Mouse (Mus musculus): Measurements from ENCODE around the gene Eno3.

The Eno3 gene

GRCm38 (mm10) chr11:70656456-70656927 is 510 bp upstream of the Eno3 start:
- no peak for DNase-seq (ENCODE audit: extremely low spot score, low read depth, low spot score)

DNA sequence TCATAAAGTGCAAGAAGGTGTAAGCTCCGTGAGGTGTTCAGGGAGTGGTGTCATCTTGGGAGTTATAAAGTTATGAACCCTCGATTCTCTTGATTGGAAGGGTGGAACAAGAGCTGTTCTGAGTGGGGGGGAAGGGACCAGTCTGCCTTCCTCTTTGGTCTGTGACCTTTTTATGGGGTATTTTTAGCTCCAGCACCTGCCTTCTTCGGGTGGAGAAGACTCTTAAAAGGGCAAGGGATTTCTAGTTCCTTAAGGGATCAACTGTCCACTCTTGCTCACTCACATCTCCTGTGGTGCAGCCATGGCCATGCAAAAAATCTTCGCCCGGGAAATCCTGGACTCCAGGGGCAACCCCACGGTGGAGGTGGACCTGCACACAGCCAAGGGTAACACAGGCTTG is 571 bp downstream of the Eno3 start:
- no peak for DNase-seq (ENCODE audit: extremely low spot score, low read depth, low spot score)

DNA sequence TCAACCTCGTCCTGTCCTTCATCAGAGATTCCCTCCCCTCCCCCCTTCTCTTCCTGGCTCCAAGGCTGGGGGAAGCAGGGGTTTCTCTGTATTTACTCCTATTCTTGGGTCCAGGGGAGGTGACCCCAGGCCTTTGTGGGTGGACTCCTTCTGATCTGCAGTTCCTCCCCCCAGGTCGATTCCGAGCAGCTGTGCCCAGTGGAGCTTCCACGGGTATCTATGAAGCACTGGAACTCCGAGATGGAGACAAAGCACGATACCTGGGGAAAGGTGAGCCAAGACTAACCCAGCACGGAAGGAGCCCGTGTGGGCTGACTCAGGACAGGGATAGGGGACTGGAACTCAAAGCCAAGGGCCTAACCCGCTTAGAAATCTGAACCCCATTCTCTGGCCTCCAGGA is 989 bp downstream of the Eno3 start:
- DNase-seq (ENCODE audit: extremely low spot score, low read depth, low spot score) = no peak

- DNase-seq (ENCODE audit: extremely low spot score, low read depth, low spot score) = no peak
These were observed 1.5 kb downstream of the Eno3 start for GRCm38 (mm10) chr11:70658521-70658920.

- no peak for DNase-seq (ENCODE audit: extremely low spot score, low read depth, low spot score)
These were observed 1.9 kb downstream of the Eno3 start for GRCm38 (mm10) chr11:70658942-70659341.

- DNase-seq (ENCODE audit: extremely low spot score, low read depth, low spot score) = no peak
These were observed 3.6 kb downstream of the Eno3 start for GRCm38 (mm10) chr11:70660571-70660970.

GRCm38 (mm10) chr11:70663101-70663500 is 6.1 kb downstream of the Eno3 start:
- no peak for DNase-seq (ENCODE audit: extremely low spot score, low read depth, low spot score)

DNA sequence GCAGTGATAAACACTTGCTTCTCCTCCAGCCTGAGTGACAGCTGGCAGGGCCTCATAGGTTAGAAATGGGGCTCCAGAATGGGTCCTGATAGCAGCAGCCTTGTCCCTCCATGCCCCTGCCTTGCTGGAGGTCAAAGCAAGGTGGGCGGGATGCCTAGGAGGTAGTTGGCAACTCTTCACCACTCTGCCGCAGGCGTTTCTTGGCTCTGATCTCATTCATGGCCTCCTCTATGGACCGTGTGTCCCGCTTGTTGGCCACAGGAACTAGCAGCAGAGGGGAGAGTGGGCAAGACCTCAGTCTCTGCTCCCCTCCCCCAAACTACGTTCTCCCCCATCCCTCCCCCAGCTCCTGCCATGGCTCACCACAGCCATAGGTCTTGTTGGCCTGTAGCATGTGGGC is 7.0 kb downstream of the Eno3 start:
- DNase-seq (ENCODE audit: extremely low spot score, low read depth, low spot score) = no peak

- DNase-seq (ENCODE audit: extremely low spot score, low read depth, low spot score) = no peak
These were observed 7.7 kb downstream of the Eno3 start for GRCm38 (mm10) chr11:70664741-70665140.

GRCm38 (mm10) chr11:70666687-70667086 is 9.7 kb downstream of the Eno3 start:
- DNase-seq (ENCODE audit: extremely low spot score, low read depth, low spot score) = no peak

GRCm38 (mm10) chr11:70667271-70668150 is 10.5 kb downstream of the Eno3 start:
- no peak for DNase-seq (ENCODE audit: extremely low spot score, low read depth, low spot score)

DNA sequence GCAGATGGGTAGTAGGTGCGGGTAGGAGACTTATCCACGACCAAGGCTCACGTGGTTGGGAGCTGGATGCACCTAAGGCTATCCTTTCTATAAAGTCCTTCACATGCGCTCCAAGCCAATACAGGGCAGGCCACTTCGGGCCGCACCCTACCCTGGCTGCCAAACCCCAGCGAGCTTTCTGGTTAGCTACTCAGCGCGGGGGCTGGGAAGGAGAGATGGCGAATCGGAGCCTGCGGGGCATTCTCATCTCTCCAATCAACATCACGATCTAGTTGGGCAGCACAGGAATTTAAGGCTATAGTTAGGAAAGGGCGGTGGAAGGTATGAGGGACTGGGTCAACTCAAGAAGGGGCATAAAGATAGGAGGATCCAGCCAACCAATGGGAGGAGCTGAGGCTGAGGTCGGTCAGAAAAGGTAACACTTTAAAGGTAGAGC is 11.4 kb downstream of the Eno3 start:
- no peak for DNase-seq (ENCODE audit: extremely low spot score, low read depth, low spot score)

- peak; percentile 98 for DNase-seq (ENCODE audit: extremely low spot score, low read depth, low spot score)
These were observed 11.9 kb downstream of the Eno3 start, which contains the start of gene Spag7 for GRCm38 (mm10) chr11:70668771-70669505. Gene Spag7 (minus strand): TSS chr11:70669416.

- DNase-seq (ENCODE audit: extremely low spot score, low read depth, low spot score) = no peak
These were observed 12.8 kb downstream of the Eno3 start for GRCm38 (mm10) chr11:70669582-70670345.

DNA sequence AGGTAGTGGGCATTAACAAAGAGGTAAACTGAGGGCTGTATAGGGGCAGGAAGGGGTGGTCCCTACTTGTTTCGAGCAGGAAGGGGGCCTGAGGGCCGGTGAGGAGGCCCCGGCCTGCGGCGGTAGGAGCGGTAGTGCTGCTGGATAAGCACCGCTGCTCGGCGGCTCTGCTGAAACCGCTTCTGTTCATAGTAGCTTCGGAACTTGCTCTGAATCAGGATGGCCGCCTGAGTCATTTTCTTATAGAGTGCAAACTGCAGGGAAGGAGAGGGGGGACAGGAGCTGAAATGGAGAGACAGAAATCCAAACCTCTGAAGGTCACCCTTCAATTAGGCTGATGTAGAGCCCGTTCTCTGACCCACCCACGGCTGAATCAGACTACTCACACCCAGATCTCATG is 13.5 kb downstream of the Eno3 start:
- DNase-seq (ENCODE audit: extremely low spot score, low read depth, low spot score) = no peak

DNA sequence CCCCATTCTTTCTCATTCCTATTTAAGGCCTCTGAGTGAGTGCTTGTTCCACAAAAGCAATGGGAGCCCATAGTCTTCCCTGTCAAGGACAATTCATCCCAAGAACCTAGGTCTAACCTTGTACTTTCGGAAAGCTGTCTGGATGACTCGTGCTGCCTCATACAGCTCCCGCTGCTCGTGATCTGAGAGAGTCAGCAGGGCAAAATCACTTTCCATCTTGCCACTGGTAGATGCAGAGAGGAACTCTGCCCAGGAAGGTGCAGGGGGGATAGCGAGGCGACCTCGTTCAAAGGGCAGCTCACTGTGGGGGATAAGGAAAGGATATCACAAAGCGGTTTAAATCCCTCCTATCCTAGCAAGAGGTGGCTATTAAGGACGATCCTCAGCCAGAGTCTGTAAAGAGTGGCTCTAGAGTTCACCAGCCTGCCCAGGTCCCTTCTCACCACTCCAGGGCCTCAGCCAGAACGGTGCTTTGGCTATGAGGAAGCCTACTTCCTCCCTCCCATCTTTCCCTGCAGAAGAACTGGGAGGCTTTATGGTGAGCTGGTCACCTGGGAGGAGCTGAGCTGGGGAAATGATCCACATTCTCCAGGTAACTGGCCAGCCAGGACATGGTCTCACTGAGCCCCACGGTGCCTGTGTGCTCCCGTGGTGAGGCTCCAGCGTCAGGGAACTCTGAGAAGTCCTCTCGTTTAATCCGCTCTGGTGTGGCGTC is 14.5 kb downstream of the Eno3 start:
- DNase-seq (ENCODE audit: extremely low spot score, low read depth, low spot score) = no peak

GRCm38 (mm10) chr11:70674014-70674413 is 17.0 kb downstream of the Eno3 start:
- no peak for DNase-seq (ENCODE audit: extremely low spot score, low read depth, low spot score)

DNA sequence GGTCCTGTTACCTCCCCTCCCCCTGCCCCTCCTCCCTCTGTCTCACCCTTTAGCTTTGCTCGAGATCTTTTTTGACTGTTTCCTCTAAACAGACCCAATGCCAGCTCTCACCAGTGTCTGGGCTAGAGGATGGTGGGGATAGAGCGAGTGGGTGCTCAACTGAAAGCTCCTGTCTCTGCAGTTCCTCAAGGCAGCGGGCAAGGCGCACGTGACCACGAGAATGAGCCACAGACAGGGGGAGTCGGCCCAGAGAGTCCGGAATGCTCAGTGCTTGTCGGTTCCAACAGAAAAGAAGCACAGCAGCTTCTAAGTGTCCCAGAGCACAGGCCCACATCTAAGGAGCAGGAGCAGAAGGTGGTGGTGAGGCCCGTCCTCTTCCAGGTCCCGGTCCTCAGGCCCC is 17.5 kb downstream of the Eno3 start:
- no peak for DNase-seq (ENCODE audit: extremely low spot score, low read depth, low spot score)

GRCm38 (mm10) chr11:70678092-70678491 is 21.1 kb downstream of the Eno3 start:
- no peak for DNase-seq (ENCODE audit: extremely low spot score, low read depth, low spot score)

- DNase-seq (ENCODE audit: extremely low spot score, low read depth, low spot score) = no peak
These were observed 21.6 kb downstream of the Eno3 start for GRCm38 (mm10) chr11:70678576-70678975.

DNA sequence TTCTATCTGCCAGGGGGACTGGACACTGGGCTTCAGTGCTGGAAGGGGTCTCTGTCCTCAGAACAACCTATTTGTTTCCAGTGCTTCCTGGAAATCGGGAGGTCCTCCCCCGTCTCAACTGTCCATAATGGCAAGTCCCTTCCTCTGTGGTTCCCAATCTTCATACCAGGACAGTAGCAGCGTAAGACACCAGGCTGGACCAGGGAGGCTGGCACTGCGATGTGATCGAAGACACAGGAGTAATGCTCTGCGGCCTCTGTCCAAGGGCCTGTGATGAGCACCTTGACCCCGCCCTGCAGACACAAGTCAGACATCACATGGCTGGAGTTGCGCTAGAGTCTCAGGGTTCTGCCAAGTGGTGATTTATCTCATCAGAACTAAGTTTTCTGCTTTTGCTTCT is 22.4 kb downstream of the Eno3 start:
- no peak for DNase-seq (ENCODE audit: extremely low spot score, low read depth, low spot score)

Data from hindlimb bud, embryonic 11.5 days (tissue).